Mouse (Mus musculus): ENCODE measurements at regions not wholly inside any gene's neighbourhood (a gene's known extent, or its start where the extent isn't known, plus 50 kb on each side); places are given as distances from the start of the nearest gene placed in this dataset.
A peak's percentile ranks its signal among the peaks of the same experiment; 100 is the strongest.

GRCm38 (mm10) chr12:44674541-44674940, 345.9 kb downstream of the Nrcam start:
- DNase-seq (ENCODE audit: low spot score in 2 of 2), result peak in 1 of 2 experiments; percentile 11

- peak in 1 of 2 experiments; percentile 14 for DNase-seq (ENCODE audit: low spot score in 2 of 2)
These were observed 346.3 kb downstream of the Nrcam start for GRCm38 (mm10) chr12:44675003-44675402.

All from layer of hippocampus, postnatal 10 days (tissue).